Mouse (Mus musculus): Measurements from ENCODE around the gene Med23.

Gene Med23

DNA sequence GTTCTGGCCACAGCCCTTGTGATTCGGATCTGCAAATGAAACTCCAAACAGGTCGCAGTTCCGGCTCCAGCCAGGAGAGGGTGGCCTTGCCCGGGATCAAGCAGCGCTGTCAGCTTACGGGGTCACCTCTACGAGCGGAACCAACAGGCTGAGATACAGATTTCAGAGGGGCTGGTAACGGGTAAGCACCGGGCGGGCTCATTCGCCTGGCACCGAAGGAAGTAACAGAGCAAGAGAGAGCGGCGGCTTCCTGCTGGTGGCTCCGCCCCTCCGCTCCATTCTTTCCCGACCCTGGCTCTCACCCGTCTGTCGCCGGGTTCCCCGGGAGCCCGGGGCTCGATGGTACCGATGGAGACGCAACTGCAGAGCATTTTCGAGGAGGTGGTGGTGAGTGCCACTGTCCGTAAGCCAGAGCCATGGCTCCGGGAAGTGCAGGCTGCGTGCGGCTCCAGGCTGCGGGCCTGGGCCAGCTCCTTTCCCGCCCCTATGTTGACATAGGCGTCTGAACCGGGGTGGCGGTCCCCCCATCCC lies at the start of gene Med23:
Gene Med23, plus strand, starts transcription at position 227 of the 531 bp plus-strand sequence.
- peak; percentile 91 for DNase-seq (ENCODE audit: extremely low read depth, low read depth)

DNA sequence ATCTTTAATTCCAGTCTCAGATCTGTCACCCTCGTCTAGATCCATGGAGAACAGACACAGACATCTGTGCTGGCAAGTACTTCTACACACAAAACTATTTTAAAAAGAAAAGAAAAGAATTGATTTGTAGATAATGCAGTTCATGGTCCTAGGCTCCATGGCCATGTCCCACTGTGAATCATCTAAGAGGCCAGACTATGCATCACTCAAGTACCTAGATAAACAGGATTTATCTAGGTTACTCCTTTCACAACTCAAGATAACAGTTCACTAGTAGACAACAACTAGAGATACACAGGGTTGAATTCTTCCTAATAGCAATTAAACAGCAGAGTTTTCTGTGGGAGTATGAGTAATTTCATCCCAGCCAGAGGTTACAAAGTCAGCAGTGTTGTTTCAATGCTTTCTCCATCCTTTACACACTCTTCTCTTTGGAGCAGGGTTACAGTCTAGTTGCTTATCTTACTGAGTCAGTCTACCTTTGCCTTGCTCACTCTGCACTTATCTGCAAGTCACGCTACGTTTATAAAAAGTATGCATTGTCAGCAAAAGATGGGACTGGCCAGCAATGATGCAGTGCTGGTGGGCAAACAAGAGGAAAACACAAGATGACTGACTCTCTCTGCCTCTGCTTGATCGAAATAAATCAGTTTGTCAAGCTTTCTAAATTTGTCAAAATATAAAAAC lies 47.7 kb upstream of the Med23 start:
- no peak for DNase-seq (ENCODE audit: extremely low read depth, low read depth)

DNA sequence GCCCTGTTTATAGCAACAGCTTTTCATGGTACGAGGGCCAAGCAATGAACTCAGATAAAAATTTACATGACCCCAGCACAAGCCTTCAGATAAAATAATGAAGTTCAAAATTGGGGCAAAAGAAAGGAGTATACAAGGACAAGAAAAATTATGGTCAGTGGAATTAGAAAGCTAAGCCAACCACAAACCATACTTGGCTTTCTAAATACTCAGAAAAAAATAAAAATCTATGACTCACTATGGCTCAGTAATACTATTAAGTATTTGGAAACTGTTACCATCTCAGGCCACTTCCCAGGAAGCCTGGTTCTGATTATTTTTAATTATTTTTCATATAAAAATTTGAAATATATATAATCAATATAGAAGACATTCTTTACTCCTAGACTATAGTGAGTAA lies 46.9 kb upstream of the Med23 start:
- no peak for DNase-seq (ENCODE audit: extremely low read depth, low read depth)

DNA sequence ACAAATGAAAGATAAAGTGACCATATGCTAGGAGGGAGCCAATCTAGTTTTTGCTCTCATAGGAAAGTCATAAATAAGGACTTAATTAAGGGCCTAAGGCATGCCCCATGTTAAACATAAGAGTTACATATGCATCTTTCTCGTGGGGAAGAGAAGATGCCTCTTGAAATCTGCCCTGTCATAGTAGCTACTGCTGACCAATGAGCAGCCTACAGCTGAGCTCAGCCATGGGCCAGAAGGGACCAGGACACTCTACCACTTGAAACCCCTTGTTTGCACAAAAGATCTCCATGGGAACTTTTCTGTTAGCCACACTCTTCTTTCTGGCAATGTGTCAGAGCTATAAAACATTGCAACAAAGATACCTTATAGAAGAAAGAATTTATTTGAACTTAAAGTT lies 46.5 kb upstream of the Med23 start:
- no peak for DNase-seq (ENCODE audit: extremely low read depth, low read depth)

DNA sequence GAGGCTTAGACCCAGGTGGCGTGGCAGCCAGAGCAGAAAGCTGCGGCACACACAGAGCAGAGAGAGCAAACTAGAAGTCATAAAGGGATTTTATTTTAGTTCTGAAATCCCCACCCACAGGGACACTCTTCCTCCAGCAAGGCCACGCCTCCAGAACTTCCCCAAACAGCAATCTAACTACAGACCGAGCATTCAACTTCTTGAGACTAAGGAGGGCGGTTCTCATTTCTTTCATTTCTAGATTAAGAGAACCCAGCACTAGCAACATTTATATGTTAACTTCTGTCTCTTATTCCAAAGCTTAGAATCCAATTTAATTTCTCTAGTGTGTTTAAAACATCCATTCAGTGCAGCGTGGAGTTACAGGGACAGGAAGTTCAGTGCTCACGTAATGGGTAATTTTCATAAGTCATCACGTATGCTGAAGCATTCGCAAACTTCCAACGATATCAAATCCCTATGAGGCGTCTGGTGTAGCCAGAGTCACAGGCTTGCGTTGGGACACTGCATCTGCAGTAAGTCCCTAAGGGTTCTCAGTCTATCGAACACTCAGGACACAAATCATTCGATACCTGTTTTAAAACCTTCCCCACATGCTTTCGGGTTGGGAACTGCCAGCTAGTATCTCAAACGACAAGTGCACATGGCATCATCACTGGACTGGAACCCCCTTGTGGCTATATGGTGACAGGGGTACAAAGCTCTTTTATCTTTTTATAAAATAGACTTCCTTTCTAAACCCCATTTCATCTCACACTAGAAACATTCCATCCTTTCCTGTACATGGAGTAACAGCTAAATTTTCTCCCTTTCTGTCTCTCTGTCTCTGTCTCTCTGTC lies 45.9 kb upstream of the Med23 start:
- DNase-seq (ENCODE audit: extremely low read depth, low read depth): peak; percentile 77

DNA sequence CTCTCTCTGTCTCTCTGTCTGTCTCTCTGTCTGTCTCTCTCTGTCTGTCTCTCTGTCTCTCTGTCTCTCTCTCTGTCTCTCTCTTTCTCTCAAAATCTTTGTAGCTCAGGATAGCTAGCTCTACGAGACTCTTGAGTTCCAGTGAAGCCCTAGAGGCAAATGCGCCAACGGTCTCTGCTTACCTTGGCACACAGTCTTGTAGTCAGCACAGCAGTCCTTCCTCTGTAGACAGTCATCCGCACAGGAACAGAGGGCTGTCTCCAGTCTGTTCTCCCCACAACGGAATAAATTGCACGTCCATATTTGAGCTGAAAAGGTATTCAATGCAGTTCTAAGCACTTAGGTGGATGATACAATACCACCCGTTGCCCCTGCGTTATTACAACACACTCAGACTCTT lies 45.2 kb upstream of the Med23 start:
- no peak for DNase-seq (ENCODE audit: extremely low read depth, low read depth)

DNA sequence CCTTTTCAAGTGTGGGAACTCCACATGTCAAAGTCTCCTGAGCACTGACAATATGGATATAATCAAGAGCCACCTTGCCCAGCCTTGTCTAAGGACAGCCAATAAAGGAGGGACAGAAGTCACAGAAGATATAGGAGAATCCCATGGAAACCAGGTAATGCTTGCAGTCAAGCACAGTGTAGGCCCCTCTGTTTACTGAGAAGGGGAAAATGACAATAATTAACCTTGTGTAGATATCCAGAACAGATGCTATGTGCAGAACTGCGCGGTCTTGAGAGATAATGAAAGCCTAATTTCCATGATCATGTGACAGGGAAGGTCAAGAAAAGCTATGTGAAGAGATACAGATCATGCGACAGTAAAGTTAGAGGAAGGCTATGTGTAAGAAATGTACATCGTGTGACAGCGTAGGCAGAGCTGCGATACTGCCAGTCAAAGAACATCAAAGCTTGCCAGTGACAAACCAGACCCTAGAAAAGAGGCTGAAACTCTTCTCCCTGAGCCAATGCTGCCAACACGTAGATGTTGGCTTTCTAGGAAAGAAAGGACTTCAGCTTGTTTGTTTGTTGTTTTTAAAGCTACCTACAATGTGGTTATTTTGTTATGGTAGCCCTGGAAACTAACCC lies 44.2 kb upstream of the Med23 start:
- no peak for DNase-seq (ENCODE audit: extremely low read depth, low read depth)

DNA sequence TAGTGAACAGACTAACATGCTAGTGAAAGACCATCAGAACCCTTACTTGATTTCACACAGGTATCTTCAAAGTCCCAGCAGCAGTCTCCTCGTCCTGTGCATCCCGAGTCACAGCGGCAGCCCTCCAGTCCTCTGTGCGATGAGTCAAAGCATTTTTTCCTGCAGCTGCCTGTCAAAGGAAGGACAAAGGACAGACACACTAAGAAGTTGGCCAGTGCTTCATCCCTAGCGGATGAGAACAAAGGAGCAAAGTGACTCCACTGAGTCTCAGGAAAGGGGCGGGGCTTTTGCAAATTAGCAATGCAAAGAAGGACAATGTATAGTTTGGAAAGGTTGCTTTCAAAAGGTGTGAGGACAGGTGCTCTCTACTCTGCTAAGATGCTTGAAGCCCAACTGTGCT lies 43.7 kb upstream of the Med23 start:
- no peak for DNase-seq (ENCODE audit: extremely low read depth, low read depth)

DNA sequence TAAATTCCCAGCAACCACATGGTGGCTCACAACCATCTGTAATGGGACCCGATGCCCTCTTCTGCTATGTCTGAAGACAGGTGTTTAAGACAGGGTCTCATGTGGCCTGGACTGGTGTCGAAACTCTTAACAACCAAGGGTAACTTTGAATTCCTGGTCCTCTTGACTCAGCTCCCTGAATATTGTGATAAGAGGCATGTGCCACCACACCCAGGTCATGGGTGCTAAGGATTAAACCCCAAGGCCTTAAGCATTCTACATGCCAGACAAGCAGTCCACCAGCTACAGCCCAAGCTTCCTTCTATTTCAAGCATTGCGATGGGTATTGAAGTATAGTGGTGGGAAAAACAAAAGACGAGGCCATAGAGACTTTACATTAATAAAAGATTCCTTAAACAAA lies 41.6 kb upstream of the Med23 start:
- no peak for DNase-seq (ENCODE audit: extremely low read depth, low read depth)

DNA sequence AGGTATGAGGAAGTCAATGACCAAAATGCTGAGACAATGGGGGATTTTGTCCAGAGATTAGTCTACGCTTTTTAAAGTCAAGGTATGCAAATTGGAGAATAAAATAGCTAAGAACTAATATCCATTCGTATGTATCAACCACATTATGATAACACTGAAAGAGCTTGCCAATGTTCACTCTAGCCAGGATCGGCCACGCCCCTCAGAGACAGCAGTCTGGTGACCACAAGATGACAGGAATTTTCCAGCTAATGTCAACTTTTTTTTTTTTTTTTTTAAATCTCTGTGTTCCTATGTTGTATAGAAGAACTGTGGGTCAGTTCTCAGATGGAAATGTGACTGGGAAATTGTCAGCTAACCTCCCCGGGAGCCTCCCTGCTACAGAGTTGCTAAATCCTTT lies 39.3 kb upstream of the Med23 start:
- DNase-seq (ENCODE audit: extremely low read depth, low read depth): no peak

DNA sequence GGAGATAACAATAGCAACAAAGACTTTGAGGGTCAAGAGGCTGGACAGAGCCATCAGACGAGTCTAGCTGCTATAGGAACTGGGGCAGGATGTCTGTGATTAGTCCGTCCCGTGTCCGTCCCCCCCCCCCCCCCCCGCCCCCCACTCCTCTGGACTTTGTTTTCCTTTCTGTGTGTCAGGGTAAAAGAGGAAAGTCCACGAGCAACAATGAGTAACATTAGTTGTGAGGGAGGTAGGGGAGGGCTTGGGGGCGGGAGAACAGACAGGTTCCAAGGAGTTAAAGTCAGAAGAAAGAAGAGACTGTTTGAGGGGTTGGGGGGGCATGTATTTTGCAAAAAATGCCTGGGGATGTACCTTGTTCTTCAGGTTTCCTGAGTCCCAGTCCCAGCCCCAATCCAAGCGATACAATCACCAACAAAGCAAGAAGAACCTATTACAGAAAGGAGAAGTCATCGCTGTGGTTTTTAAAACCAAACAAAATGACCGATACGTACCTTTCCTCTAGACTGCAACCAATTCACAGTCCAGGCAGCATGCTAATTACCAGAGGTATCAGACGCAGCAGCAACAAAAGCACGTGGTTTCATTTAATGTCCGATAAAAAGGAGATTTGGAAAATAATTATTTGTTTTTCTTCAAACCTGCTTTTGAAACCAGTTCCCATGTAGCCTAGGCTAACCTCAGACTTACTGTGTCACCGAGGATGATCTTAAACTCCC lies 38.2 kb upstream of the Med23 start:
- DNase-seq (ENCODE audit: extremely low read depth, low read depth): no peak

DNA sequence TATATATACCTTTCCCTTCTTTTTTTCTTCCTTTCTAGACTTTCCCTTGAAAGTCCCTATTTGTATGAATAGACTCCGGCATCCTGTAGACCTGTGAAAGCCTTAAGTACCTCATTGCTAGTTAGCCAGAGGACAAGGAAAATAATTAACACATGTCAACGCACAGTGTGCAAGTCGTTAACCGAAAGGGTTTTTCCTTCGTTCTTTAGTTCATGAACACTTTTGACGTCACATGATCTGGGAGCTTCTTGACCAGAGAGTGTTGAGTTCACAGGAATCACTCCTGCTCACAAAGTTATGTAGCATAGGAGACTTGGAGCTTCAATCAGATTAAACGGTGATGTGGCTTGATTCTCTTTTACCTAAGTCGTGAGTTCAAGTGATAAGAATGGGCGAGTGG lies 37.5 kb upstream of the Med23 start:
- no peak for DNase-seq (ENCODE audit: extremely low read depth, low read depth)

DNA sequence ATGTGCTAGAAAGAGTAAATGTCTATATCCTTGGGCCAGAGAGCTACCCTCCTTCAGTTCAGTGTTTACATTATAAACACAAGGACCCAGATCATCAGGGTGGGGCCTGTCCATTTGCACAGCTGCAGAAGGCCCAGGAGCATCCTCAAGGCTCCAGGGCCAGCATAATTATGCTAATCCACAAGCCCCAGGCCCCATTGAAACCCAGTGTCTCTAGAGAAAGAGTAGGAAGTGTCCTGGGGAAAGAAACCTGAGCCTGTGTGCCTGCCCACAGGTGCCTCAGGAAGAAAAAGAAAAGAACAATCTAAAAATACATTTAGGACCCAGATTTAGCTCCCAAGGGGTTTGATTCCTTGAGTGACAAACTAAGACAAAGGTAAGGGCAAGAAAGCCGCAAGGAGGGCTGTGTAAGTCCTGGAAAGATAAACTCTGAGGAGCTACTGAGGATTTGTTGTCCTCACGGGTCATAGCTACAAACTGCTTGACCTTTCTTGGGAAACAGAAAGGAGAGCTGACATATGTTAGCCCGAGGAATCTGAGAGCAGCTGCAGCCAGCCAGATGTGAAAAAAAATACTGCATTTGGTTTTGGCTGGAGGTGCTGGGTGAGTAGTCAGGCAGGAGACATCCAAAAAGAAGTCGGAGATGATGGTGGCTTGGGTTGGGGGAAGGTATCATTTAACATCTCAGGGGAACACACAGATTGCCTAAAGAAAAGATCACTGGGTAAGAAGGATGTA lies 35.0 kb upstream of the Med23 start:
- DNase-seq (ENCODE audit: extremely low read depth, low read depth): no peak

DNA sequence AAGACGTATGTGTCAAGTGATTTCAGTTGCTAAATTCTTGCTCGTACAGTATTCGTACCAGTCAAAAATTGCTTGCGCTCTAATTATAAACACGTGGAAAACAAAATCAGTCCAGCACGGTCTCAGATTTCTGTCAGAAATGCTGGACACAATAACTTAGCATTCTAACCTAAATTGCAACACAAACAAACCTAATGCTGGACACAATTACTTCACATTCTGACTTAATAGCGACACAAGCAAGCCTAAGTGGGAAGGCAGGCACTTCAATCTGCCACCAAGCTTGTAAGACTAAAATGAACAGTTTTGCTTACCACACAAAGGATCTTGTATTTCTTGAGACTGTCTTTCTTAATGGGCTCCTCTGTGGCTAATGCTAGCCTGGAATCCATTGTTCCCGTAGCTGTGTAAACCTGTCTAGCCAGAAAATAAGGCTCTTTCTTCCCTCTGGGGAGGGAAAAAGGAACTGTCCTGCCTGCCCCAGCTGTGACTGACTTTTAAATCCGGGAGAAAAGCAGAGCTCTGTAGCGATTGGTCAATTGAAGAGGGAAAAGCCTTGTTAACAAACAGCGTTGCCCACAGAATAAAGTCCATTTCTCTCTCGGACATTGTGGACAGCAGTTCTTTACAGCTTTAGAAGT lies 34.0 kb upstream of the Med23 start:
- DNase-seq (ENCODE audit: extremely low read depth, low read depth): no peak

DNA sequence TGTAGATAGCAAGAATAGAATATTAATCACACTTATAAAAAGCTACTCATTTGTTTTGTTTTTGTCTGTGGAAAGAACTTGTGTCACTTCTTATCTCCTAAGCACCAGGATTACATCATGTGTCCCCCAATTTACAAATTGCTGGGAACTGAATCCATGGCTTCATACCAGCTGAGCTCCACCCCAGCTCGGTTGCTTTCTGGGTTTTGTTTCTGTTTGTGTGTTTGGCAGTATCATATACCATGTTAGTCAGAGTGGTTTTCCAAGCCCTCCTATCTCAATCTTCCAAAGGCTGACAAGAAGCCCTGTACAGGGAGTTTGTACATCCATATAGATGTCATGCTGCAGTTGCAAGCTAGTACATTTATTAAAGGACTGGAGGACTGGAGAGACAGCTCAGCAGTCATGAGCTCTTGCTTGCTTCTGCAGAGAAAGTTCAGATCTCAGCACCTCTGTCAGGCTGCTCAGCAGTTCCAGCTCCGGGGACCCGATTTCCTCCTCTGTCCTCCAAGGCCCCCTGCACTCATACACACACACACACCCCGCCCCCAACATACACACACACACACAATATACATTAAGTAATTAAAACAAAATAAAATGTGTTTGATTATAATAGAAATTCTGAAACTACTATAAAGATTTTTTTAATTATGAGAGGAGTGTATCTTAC lies 33.3 kb upstream of the Med23 start:
- no peak for DNase-seq (ENCODE audit: extremely low read depth, low read depth)

DNA sequence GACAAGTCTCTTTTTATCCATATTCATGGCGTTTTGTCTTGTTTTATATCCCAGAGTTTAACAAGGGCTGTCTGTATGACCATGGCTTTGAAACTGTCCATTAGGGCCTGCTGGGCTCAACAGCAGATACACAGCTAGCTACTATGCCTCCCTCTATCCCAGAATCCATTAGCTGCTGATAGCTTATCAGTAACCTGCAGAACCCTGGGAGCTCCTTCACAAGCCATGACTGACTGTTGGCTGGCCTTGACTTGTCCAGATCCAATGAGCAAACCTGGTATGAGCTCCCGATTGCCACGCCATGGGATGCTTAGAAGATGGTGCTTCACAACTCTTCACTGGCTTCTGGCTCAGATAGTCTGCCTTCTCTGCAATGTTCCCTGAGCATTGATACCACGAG lies 29.0 kb upstream of the Med23 start:
- no peak for DNase-seq (ENCODE audit: extremely low read depth, low read depth)

DNA sequence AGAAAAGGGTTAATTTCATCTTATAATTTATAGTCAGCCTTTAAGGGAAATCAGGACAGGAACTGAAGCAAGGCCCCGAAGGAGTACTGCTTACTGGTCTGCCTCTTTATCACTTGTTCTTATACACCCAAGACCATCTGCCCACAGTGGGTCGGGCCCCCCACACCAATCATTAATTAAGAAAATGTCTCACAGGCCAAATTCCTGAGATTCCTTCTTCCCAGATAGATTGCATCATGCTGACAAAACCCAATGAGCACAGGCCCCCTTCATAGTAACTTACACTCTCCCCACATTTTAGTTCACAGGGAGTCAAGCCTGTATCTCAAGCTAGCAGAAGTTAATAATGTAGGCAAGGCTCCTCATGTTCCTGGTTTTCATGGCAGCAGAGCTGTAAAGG lies 27.8 kb upstream of the Med23 start:
- no peak for DNase-seq (ENCODE audit: extremely low read depth, low read depth)

DNA sequence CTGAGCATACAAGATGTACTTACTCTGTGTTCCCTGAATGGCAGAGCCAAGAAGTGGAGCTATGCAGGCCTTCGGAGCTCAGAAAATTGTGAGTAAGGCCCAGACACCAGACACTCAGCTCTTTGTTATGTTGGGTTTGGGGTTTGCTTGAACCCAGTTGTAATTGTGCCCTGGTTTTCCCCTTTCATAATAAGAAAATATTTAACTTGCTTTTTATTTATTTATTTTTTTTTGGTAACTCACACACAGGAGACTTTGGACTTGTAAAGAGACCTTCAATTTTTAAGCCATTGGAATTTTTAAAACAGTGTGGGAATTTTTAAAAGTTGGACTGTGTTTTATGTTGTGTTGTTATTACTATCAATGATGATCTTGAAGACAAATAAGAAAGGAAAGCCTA lies 27.1 kb upstream of the Med23 start, which contains the start of gene Enpp3:
Gene Enpp3, minus strand, starts transcription at position 148 of the 400 bp plus-strand sequence.
- no peak for DNase-seq (ENCODE audit: extremely low read depth, low read depth)

DNA sequence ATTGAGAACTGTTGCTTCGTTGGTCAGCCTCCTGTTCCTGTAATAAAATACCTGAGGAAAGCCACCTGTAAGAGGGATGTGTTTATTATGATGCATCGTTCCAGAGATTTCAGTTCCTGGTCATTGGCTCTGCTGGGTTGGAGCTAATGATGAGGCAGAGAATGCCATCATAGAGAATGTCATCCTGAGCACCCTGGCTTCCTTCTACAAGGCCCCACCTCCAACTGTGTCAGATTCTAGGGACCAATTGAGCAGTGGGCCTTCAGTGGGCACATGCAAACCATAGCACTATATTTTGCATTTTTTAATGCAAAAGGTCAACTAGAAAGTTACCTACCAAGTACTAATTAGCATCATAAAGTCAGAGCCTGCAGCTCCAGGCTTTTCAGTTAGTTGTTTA lies 6.6 kb upstream of the Med23 start:
- no peak for DNase-seq (ENCODE audit: extremely low read depth, low read depth)

DNA sequence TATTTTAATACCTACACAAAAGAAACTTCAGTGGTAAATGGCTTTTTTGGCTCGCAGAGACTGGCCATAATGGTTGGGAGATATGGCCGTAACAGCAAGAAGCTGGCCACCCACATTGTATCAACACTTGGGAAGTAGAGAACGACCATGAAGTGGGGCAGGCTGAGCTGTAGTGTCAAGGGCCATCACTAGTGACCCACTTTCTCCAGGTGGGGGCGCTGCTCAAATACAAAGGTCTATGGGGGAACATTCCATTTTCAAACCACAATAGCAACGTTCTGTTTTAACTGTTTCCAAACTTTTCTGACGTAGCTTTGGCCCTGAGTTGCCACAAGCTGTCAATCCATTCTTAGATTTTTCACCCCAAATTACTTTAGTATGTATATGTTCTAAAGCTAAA lies 5.4 kb upstream of the Med23 start:
- DNase-seq (ENCODE audit: extremely low read depth, low read depth): no peak
